Mouse (Mus musculus): ENCODE results near the gene Fxyd2. TPM values are rescaled to one million over a fixed set of nuclear protein-coding genes. Genes with fewer than 3 reads are reported as not detected.

The Fxyd2 gene
- polyA plus RNA-seq, 1 experiment from 2014 or later: 9.9 TPM

DNA sequence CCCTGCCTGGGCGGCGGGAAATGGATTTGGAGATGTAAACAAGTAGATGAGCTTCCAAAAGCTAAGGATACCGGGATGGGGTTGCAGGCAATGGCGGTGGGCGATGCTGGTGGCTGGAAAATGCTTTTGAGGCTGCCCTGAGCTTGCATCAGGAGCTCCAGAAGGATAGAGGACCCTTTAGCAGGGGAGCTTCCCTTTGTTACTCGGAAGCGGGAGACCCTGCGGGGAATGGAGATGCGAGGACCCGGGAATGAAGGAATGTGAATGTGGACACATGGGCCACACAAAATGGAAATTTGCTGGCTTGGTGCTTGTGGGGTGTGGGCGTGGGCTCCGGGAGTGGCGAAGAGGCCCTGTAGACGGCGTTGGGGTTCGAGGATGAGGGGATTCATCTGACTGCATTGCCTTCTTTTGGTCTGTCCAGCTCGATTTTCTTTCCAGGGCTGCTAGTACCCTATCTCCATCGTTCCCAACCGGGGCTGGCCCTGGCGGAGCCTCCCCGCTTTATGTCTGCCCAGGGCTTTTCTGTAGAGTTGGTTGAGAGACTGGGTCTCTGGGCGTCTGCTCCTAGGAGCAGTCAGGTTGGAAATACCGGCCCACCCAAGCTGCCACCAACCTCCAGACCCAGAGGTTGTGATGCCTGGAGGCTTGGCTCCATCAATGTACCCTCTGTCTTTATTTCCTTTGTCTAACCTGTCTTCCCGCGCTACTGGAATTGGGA, 28.7 kb upstream of the Fxyd2 start:
- Histone ChIP-seq H3K9ac (replicated peaks; ENCODE audit: low read depth, low read length) (peak overlapping the region; percentile 70), H3K4me2 (ENCODE audit: low read depth, low read length) (peak overlapping the region; percentile 79), H3K9me3 (ENCODE audit: control insufficient read depth, low read length) (no peaks in the 10 kb centered on the region), H3K4me3 (ENCODE audit: low read depth, low read length) (peak overlapping the region; percentile 66), H3K27ac (ENCODE audit: low read depth, low read length) (peak overlapping the region; percentile 83), H3K27me3 (ENCODE audit: control insufficient read depth, insufficient read depth, low read length) (no peaks in the 10 kb centered on the region), H3K36me3 (ENCODE audit: control insufficient read depth, insufficient read depth, low read length) (no peaks in the 10 kb centered on the region), H3K4me1 (ENCODE audit: control insufficient read depth, insufficient read depth, low read length) (peaks cover 14% of the 10 kb centered on the region; the same call in 1 of the 2 replicates)
- WGBS: 1% methylated on average over 25 of the region's 25 CpGs
- peak; percentile 19 for ATAC-seq (ENCODE audit: low read depth)

DNA sequence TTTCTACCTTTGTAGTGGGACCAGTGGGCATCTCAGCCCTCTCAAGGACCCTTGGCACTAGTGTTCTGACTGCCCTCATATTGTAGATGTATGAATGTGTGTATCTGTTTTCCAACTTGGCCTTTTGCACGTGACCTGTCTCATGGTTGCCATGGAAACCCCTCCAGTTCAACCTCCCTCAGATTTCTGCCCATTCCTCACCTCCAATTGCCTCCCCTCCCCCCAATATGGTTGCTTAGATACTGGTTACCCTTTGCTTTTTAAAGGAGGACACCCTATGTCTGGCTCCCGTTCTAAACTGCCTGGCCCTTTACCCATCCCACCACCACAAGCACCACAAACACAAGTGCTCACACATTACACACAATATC, 28.1 kb upstream of the Fxyd2 start:
- Histone ChIP-seq H3K9me3 (ENCODE audit: control insufficient read depth, low read length) (no peaks in the 10 kb centered on the region), H3K36me3 (ENCODE audit: control insufficient read depth, insufficient read depth, low read length) (no peaks in the 10 kb centered on the region), H3K4me2 (ENCODE audit: low read depth, low read length) (peak overlapping the region; percentile 79), H3K27me3 (ENCODE audit: control insufficient read depth, insufficient read depth, low read length) (no peaks in the 10 kb centered on the region), H3K9ac (replicated peaks; ENCODE audit: low read depth, low read length) (peak overlapping the region; percentile 70), H3K4me1 (ENCODE audit: control insufficient read depth, insufficient read depth, low read length) (peaks cover 14% of the 10 kb centered on the region; the same call in 1 of the 2 replicates), H3K27ac (ENCODE audit: low read depth, low read length) (peak overlapping the region; percentile 83), H3K4me3 (ENCODE audit: low read depth, low read length) (peak overlapping the region; percentile 66)
- 8% methylated on average over 2 of the region's 2 CpGs for WGBS
- peak; percentile 71 for ATAC-seq (ENCODE audit: low read depth)

DNA sequence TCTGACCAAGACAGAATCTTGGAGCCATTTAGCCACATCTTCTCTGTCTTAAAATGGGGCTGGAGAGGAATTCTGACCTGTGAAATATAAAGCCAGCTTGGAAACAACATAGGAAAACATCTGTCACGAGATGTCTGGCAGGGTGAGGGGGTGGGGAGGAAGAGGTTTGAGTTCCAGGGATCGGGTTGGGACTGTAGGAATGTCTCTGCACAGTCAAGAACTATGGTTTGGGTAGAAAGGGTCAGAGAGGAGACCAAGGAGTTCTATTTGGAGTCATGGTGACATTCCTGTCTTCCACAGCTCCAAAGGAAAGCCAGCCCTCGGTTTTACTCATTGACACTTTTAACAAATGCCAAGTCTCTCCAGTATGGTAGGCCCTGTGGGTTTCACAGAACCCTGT, 25.6 kb upstream of the Fxyd2 start:
- Histone ChIP-seq H3K9me3 (ENCODE audit: control insufficient read depth, low read length) (no peaks in the 10 kb centered on the region), H3K27ac (ENCODE audit: low read depth, low read length) (no peak overlapping the region), H3K36me3 (ENCODE audit: control insufficient read depth, insufficient read depth, low read length) (no peaks in the 10 kb centered on the region), H3K4me2 (ENCODE audit: low read depth, low read length) (no peak overlapping the region), H3K4me3 (ENCODE audit: low read depth, low read length) (no peak overlapping the region), H3K9ac (replicated peaks; ENCODE audit: low read depth, low read length) (no peak overlapping the region), H3K4me1 (ENCODE audit: control insufficient read depth, insufficient read depth, low read length) (peaks cover 14% of the 10 kb centered on the region; the same call in 1 of the 2 replicates), H3K27me3 (ENCODE audit: control insufficient read depth, insufficient read depth, low read length) (no peaks in the 10 kb centered on the region)
- 89% methylated on average over 3 of the region's 3 CpGs for WGBS
- no peak for ATAC-seq (ENCODE audit: low read depth)

DNA sequence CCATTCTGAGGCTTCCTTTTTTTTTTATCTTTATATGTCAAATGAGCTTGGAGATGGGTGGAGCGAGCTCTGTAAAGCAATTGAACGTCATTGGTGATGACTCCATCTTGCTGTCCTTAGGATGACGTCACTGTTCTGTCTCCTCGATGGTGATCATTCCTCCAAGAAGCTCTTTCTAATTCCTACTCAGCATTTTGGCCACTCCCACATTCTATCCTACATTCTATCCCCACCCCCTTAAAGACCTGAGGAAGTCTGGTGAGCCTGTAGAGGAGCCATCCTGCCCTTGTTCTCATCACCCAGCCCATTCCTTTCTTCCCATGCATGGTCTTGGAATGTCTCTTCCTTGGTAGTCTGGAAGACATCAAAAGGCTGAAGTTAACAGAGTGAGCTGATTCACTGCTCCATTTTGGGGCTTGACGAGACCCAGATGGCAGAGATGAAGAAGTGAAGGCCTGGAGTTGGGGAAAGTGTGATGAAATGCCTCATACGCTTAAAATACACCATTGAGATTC, 24.4 kb upstream of the Fxyd2 start:
- ATAC-seq (ENCODE audit: low read depth): no peak
- no peaks in the 10 kb centered on the region for H3K9me3 ChIP-seq (ENCODE audit: control insufficient read depth, low read length)
- H3K36me3 ChIP-seq (ENCODE audit: control insufficient read depth, insufficient read depth, low read length): no peaks in the 10 kb centered on the region
- no peaks in the 10 kb centered on the region for H3K27me3 ChIP-seq (ENCODE audit: control insufficient read depth, insufficient read depth, low read length)
- H3K4me3 ChIP-seq (ENCODE audit: low read depth, low read length): no peak overlapping the region
- H3K27ac ChIP-seq (ENCODE audit: low read depth, low read length): no peak overlapping the region
- 97% methylated on average over 6 of the region's 6 CpGs for WGBS
- H3K4me2 ChIP-seq (ENCODE audit: low read depth, low read length): no peak overlapping the region
- no peak overlapping the region for H3K9ac ChIP-seq (replicated peaks; ENCODE audit: low read depth, low read length)
- H3K4me1 ChIP-seq (ENCODE audit: control insufficient read depth, insufficient read depth, low read length): peaks cover 17% of the 10 kb centered on the region

DNA sequence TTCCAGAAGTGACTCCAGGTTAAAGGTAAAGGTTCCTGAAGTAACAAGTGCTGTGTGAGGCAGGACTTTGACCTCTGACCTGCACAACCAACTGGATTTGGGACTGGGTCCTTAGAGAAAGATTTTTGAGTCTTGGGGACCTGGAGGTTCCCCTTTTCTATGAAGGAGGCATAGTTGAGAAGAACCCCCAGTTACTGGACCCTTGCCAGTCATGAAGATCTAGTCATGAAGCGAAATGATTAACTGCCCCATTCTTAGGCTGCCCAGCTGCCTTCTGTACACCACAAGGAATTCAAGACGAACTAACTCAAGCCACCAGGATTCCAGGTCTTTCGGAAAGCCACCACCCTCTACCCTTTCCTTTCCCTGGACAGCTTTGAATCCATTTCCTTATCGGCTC, 23.0 kb upstream of the Fxyd2 start:
- Histone ChIP-seq H3K9me3 (ENCODE audit: control insufficient read depth, low read length) (no peaks in the 10 kb centered on the region), H3K27ac (ENCODE audit: low read depth, low read length) (no peak overlapping the region), H3K27me3 (ENCODE audit: control insufficient read depth, insufficient read depth, low read length) (no peaks in the 10 kb centered on the region), H3K4me3 (ENCODE audit: low read depth, low read length) (no peak overlapping the region), H3K36me3 (ENCODE audit: control insufficient read depth, insufficient read depth, low read length) (no peaks in the 10 kb centered on the region), H3K9ac (replicated peaks; ENCODE audit: low read depth, low read length) (no peak overlapping the region), H3K4me1 (ENCODE audit: control insufficient read depth, insufficient read depth, low read length) (peaks cover 20% of the 10 kb centered on the region), H3K4me2 (ENCODE audit: low read depth, low read length) (no peak overlapping the region)
- ATAC-seq (ENCODE audit: low read depth): no peak
- 80% methylated on average over 4 of the region's 4 CpGs for WGBS

DNA sequence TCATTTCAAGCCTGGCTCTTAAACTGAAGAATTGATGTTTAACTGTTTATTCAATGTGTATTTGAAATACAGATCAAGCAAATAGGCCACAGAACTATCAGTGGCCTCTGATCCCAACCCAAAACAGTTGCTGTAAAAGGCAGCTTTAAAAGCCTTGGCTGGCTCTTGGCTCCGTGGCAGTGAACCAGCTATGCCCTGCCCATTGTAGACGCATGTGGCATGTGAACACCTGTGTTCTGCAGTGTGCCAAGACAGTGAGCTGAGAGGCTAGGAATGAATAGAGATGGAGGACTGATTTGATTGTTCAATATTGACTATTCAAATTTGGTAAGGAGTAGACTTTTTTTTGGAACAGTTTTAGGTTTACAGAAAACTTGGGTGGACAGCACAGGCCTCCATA, 22.6 kb upstream of the Fxyd2 start:
- Histone ChIP-seq H3K4me3 (ENCODE audit: low read depth, low read length) (no peak overlapping the region), H3K36me3 (ENCODE audit: control insufficient read depth, insufficient read depth, low read length) (no peaks in the 10 kb centered on the region), H3K9ac (replicated peaks; ENCODE audit: low read depth, low read length) (no peak overlapping the region), H3K27me3 (ENCODE audit: control insufficient read depth, insufficient read depth, low read length) (no peaks in the 10 kb centered on the region), H3K9me3 (ENCODE audit: control insufficient read depth, low read length) (no peaks in the 10 kb centered on the region), H3K4me1 (ENCODE audit: control insufficient read depth, insufficient read depth, low read length) (peaks cover 16% of the 10 kb centered on the region), H3K4me2 (ENCODE audit: low read depth, low read length) (no peak overlapping the region), H3K27ac (ENCODE audit: low read depth, low read length) (no peak overlapping the region)
- ATAC-seq (ENCODE audit: low read depth): no peak
- 80% methylated on average over 2 of the region's 2 CpGs for WGBS

DNA sequence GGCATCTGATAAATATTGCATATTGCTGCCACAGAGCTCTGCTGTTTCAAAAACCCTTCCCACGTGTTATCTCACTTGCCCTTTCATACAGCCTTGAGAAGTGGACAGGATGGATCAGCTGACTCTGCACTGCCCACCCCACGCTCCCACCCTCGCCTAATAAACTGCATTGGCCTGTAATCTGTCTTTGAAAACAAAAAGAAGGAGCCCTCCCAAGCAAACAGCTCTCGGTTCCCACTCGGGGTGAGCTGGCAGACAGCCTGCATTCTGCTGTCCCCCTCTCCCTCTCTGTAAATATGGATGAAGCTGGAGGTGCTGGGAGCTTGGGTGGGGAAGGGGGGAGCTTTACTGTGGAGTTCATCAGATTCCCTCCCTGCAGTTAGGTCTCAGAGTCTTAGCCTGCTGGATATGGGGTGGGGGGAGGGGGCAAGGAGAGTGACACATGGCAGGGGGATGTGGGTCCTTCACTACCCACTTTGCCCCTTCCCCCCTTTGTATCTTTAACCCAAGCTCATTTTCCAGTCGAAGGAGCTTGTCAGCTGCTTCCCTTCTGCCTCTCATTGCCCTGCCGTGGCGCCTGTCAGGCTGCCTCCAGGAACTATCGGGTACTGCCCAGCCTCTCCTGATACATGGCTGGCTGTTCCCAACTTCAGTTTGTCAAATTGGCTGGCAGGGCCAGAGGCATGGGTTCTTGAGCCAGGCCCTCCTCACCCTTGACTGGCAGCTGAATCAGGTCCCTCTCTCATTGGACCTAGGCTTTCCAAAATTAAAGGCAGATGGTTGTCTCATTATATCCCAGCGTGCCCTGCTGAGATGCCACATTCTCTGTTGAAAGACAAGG, 18.8 kb upstream of the Fxyd2 start:
- peaks cover 11% of the 10 kb centered on the region for H3K4me1 ChIP-seq (ENCODE audit: control insufficient read depth, insufficient read depth, low read length)
- H3K4me2 ChIP-seq (ENCODE audit: low read depth, low read length): no peak overlapping the region
- no peaks in the 10 kb centered on the region for H3K9me3 ChIP-seq (ENCODE audit: control insufficient read depth, low read length)
- peak overlapping the region; percentile 60; the same call in 1 of the 2 replicates for H3K27ac ChIP-seq (ENCODE audit: low read depth, low read length)
- WGBS: 33% methylated on average over 10 of the region's 10 CpGs
- H3K9ac ChIP-seq (replicated peaks; ENCODE audit: low read depth, low read length): no peak overlapping the region
- ATAC-seq (ENCODE audit: low read depth): peak; percentile 76
- no peaks in the 10 kb centered on the region for H3K27me3 ChIP-seq (ENCODE audit: control insufficient read depth, insufficient read depth, low read length)
- H3K36me3 ChIP-seq (ENCODE audit: control insufficient read depth, insufficient read depth, low read length): no peaks in the 10 kb centered on the region
- no peak overlapping the region for H3K4me3 ChIP-seq (ENCODE audit: low read depth, low read length)

DNA sequence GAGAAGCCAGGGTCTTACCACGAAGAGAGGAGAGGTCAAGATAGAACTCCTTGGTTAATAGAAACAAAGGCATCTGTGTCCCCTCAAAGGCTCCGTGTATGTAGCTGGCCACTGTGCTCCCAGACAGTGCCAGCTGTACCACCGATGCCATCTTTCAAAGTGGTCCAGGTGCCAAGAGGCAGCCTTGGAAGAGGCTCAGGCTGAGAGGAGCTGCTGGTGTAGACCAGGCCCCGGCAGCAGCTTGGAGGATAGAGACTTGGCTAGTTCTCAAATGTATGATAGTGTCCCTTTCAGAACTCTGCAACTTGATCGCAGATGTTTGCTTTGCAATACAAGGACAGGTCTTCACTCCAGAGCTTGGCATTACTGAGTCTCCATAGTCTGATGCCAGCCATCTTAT, 17.1 kb upstream of the Fxyd2 start:
- Histone ChIP-seq H3K36me3 (ENCODE audit: control insufficient read depth, insufficient read depth, low read length) (no peaks in the 10 kb centered on the region), H3K4me3 (ENCODE audit: low read depth, low read length) (no peak overlapping the region), H3K4me2 (ENCODE audit: low read depth, low read length) (no peak overlapping the region), H3K9ac (replicated peaks; ENCODE audit: low read depth, low read length) (no peak overlapping the region), H3K9me3 (ENCODE audit: control insufficient read depth, low read length) (no peaks in the 10 kb centered on the region), H3K27me3 (ENCODE audit: control insufficient read depth, insufficient read depth, low read length) (no peaks in the 10 kb centered on the region), H3K27ac (ENCODE audit: low read depth, low read length) (no peak overlapping the region), H3K4me1 (ENCODE audit: control insufficient read depth, insufficient read depth, low read length) (peaks cover 11% of the 10 kb centered on the region)
- WGBS: 79% methylated on average over 5 of the region's 5 CpGs
- ATAC-seq (ENCODE audit: low read depth): no peak

DNA sequence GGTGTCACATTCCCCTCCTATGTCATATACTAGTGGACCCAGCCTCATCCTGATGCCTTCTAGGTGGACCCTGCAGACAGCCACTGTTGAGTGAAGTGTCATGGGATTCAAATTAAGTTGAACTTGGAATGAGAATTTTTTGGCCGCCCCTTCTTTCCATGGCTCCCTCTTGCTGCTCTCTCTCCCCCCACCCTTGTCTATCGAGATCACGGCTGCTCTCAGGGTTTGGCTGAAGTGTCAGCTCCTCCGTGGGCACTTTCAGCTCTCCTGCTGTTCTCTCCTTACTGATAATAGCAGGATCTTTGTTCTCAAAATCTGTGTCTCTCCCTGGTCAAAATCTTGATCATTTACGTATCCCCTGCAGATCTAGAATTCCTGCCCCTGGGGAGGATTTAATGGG, 16.6 kb upstream of the Fxyd2 start:
- Histone ChIP-seq H3K9me3 (ENCODE audit: control insufficient read depth, low read length) (no peaks in the 10 kb centered on the region), H3K4me3 (ENCODE audit: low read depth, low read length) (no peak overlapping the region), H3K27me3 (ENCODE audit: control insufficient read depth, insufficient read depth, low read length) (no peaks in the 10 kb centered on the region), H3K27ac (ENCODE audit: low read depth, low read length) (no peak overlapping the region), H3K4me1 (ENCODE audit: control insufficient read depth, insufficient read depth, low read length) (peaks cover 11% of the 10 kb centered on the region), H3K4me2 (ENCODE audit: low read depth, low read length) (no peak overlapping the region), H3K36me3 (ENCODE audit: control insufficient read depth, insufficient read depth, low read length) (no peaks in the 10 kb centered on the region), H3K9ac (replicated peaks; ENCODE audit: low read depth, low read length) (no peak overlapping the region)
- no peak for ATAC-seq (ENCODE audit: low read depth)
- 78% methylated on average over 5 of the region's 5 CpGs for WGBS
